Comparison of ENCODE assay signal across 8 mouse cellular contexts in the genomic region with DNA sequence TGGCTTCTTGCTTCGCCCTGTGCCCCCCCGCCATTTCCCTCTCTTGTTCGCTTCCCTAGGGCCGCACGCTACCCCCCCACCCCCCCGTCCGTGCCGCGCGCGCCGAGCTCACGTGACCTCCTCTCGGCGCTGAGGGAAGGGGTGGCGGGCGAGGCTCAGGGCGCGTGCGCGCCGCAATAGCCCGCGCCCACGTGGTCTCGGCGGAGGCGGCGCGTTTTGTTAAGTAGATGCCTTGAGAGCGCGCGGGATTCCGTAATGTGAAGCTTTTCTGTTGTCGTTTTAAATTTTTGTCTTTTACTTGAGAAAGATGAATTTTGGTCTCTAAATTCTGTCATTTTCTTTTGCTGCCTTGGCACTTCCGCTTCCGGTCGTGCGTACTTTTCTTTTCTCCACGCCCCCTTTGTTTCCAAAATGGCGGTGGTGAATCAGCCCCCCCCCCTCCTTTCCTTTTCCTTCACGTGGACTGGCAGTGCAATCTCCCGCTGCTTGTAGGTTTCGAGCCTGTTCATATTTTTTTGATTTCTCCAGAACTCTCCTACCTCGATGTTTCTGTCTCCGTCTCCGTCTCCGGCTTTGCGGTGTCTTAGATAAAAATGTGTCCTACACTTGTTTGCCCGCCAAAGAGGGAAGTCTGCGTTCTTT. TPM values are rescaled to one million over a fixed set of nuclear protein-coding genes. Genes with fewer than 3 reads are reported as not detected.
DNase-seq lines count a peak whose midpoint lies in the region; ATAC-seq and TF ChIP-seq lines count a peak whose summit lies in the region.

No protein-coding gene starts in this region.

- CTCF ChIA-PET in Patski (lab: Charles Lee): interaction anchor here (0.8 kb wide), 1 partner anchor 10 kb away, joined by 3 read pairs; no protein-coding TSS in a partner anchor

- no peak for TF ChIP-seq CTCF in Patski (IDR thresholded peaks at IDR 0.05)

- peak overlapping the region; percentile 58 for H3K4me3 ChIP-seq in lung, embryonic 15.5 days

- peak overlapping the region; percentile 95 for H3K4me2 ChIP-seq in lung, embryonic 15.5 days

- no peaks in the 10 kb centered on the region for H3K27me3 ChIP-seq in Patski
- H3K27me3 ChIP-seq in lung, embryonic 15.5 days: peaks cover 13% of the 10 kb centered on the region

- peak overlapping the region; percentile 100 for H3K27ac ChIP-seq in lung, embryonic 15.5 days

- in situ Hi-C loops in Patski (cut with MboI; ENCODE audit: low pct_unique_long_range_greater_than_20kb): loop anchor here (5.0 to 25.0 kb wide), 3 partner anchors 45 to 1100 kb away; a partner anchor contains a TSS

- H3K4me1 ChIP-seq in lung, embryonic 15.5 days: peaks cover 40% of the 10 kb centered on the region

- peak; percentile 19 for ATAC-seq in Patski
- peak; percentile 7 for ATAC-seq in inflammation-experienced regulatory T-cells, adult 6 months
- peak; percentile 69 for ATAC-seq in lung, embryonic 15.5 days (ENCODE audit: borderline replicate concordance, extremely low read depth, low FRiP score, low TSS enrichment)

- DNase-seq in right cerebral cortex, postnatal 10 days (ENCODE audit: low spot score in 2 of 2): peak; percentile 80 to 87
- no peak for DNase-seq in right cerebral cortex, adult 18-20 months
- DNase-seq in Patski (ENCODE audit: low read depth, low spot score): no peak
- peak; percentile 54 for DNase-seq in fibroblast of lung, adult 2 months (ENCODE audit: low read depth)
- DNase-seq in retina, embryonic 14.5 days (ENCODE audit: low spot score): peak; percentile 84
- DNase-seq in urinary bladder, postnatal 4 days (ENCODE audit: low spot score in 2 of 2): no peak

- no peaks in the 10 kb centered on the region for H3K9me3 ChIP-seq in lung, embryonic 15.5 days

- POLR2A ChIA-PET in Patski (lab: Charles Lee): interaction anchor here (0.8 to 1.3 kb wide), 4 partner anchors 10 to 43 kb away, joined by 3 to 7 read pairs (median 4); a partner anchor contains a TSS

- H3K36me3 ChIP-seq in lung, embryonic 15.5 days: peaks cover 17% of the 10 kb centered on the region

- WGBS in lung, embryonic 15.5 days: 0% methylated on average over 51 of the region's 51 CpGs

- peak overlapping the region; percentile 47 for H3K9ac ChIP-seq in lung, embryonic 15.5 days

RNA-seq across cellular contexts. Expression of a gene that starts 0.5 kb away (rescaled TPM):
- polyA plus RNA-seq in Patski (2021): 216 TPM
- 10 to 100 TPM; 26.0 to 33.4 (median 32.0) TPM for polyA plus RNA-seq in inflammation-experienced regulatory T-cells, adult 6 months (2017; shearing (Covaris generic))
- 147 and 150 TPM in 2 replicates for polyA plus RNA-seq in lung, embryonic 15.5 days (2015; fragmentation: Nextera tagmentation; extraction: Ambion mirVana)

RNA-seq across cellular contexts. Expression of a gene that starts 11.1 kb away (rescaled TPM):
- 22.4 TPM for polyA plus RNA-seq in Patski (2021)
- 1 to 10 TPM in 1 of 3 experiments, under 1 TPM in 2; 0.77 to 1.3 (median 0.93) TPM for polyA plus RNA-seq in inflammation-experienced regulatory T-cells, adult 6 months (2017; shearing (Covaris generic))
- polyA plus RNA-seq in lung, embryonic 15.5 days (2015; fragmentation: Nextera tagmentation; extraction: Ambion mirVana): 29.2 and 30.0 TPM in 2 replicates

RNA-seq across cellular contexts. Expression of a gene that starts 17.6 kb away (rescaled TPM):
- polyA plus RNA-seq in Patski (2021): 138 TPM
- 1 to 10 TPM; 5.8 to 7.3 (median 6.8) TPM for polyA plus RNA-seq in inflammation-experienced regulatory T-cells, adult 6 months (2017; shearing (Covaris generic))
- polyA plus RNA-seq in lung, embryonic 15.5 days (2015; fragmentation: Nextera tagmentation; extraction: Ambion mirVana): 55.1 and 60.5 TPM in 2 replicates

RNA-seq across cellular contexts. Expression of a gene that starts 24.2 kb away (rescaled TPM):
- 6.3 TPM for polyA plus RNA-seq in Patski (2021)
- polyA plus RNA-seq in inflammation-experienced regulatory T-cells, adult 6 months (2017; shearing (Covaris generic)): 1 to 10 TPM; 3.0 to 5.1 (median 3.7) TPM
- polyA plus RNA-seq in lung, embryonic 15.5 days (2015; fragmentation: Nextera tagmentation; extraction: Ambion mirVana): 4.9 and 5.0 TPM in 2 replicates

RNA-seq across cellular contexts. Expression of a gene that starts 28.6 kb away (rescaled TPM):
- not detected for polyA plus RNA-seq in Patski (2021)
- not detected for polyA plus RNA-seq in inflammation-experienced regulatory T-cells, adult 6 months (2017; shearing (Covaris generic))
- polyA plus RNA-seq in lung, embryonic 15.5 days (2015; fragmentation: Nextera tagmentation; extraction: Ambion mirVana): not detected in 2 replicates

Comparison
In these comparisons a context has a peak if more than half of its experiments do, and no peak if none do; other contexts are left out.
1. DNase-seq: peak in right cerebral cortex, postnatal 10 days (2 of 2), fibroblast of lung, adult 2 months (single experiment) and retina, embryonic 14.5 days (single experiment); none in right cerebral cortex, adult 18-20 months (single experiment), Patski (single experiment) and urinary bladder, postnatal 4 days (0 of 2).
2. ATAC-seq: peak in every context shown above with its lines; median percentile 69 in lung, embryonic 15.5 days; 19 in Patski; 7 in inflammation-experienced regulatory T-cells, adult 6 months.
3. RNA of a gene that starts 11.1 kb away (polyA plus RNA-seq): 29.2 to 30.0 TPM in lung, embryonic 15.5 days and 22.4 TPM in Patski (single experiment); 0.77 to 1.3 TPM in inflammation-experienced regulatory T-cells, adult 6 months; every median in the first group is over 10 times any median in the second.